Mouse (Mus musculus): ENCODE results near the gene Bloc1s1. TPM values are rescaled to one million over a fixed set of nuclear protein-coding genes. Genes with fewer than 3 reads are reported as not detected.

Gene Bloc1s1
- polyA plus RNA-seq, 1 experiment from 2014 or later = 248 TPM

GRCm38 (mm10) chr10:128918246-128918645 lies 5.6 kb downstream of the Bloc1s1 start:
- WGBS = 80% methylated on average over 7 of the region's 7 CpGs
- TF ChIP-seq CTCF (IDR thresholded peaks at IDR 0.05; ENCODE audit: low read depth) = no peak
- H3K4me3 ChIP-seq (ENCODE audit: low read depth, low read length) = no peak overlapping the region
- no peak overlapping the region for H3K9ac ChIP-seq (ENCODE audit: low read depth, low read length)
- H3K36me3 ChIP-seq (ENCODE audit: control insufficient read depth, insufficient read depth) = peaks cover 53% of the 10 kb centered on the region
- no peaks in the 10 kb centered on the region for H3K9me3 ChIP-seq (ENCODE audit: control insufficient read depth)
- no peaks in the 10 kb centered on the region for H3K27me3 ChIP-seq (replicated peaks; ENCODE audit: control insufficient read depth, insufficient read depth, low read length)
- H3K4me2 ChIP-seq (replicated peaks; ENCODE audit: low read depth) = 0 out of 2 replicates have a peak overlapping the region, but pooled peaks have one; percentile 13
- H3K27ac ChIP-seq (ENCODE audit: low read depth, low read length) = peak overlapping the region; percentile 78; the same call in 1 of the 2 replicates
- ATAC-seq = no peak
- 0 out of 2 replicates have a peak, but pooled peaks cover 17% of the 10 kb centered on the region for H3K4me1 ChIP-seq (replicated peaks; ENCODE audit: control insufficient read depth, insufficient read depth, low read length)

DNA sequence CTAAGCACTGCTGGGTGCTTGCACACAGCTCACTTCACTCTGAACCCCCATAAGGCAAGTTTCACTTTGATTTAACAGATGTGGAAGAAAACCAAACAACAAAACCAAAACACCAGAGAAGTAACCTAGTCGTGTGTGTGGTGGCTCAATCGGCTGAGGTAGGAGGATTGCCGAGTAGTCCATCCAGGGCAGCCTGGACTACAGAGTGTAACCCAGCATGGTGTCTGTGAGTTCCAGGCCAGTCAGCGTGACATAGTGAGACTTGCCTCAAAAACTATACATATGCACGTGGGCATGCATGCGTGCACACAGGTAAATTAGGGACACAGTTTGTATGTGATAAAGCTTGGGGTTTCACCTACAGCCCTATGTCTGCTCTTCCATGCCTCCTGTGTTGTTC lies 6.4 kb downstream of the Bloc1s1 start:
- Histone ChIP-seq H3K9me3 (ENCODE audit: control insufficient read depth) (no peaks in the 10 kb centered on the region), H3K4me3 (ENCODE audit: low read depth, low read length) (no peak overlapping the region), H3K36me3 (ENCODE audit: control insufficient read depth, insufficient read depth) (peaks cover 59% of the 10 kb centered on the region), H3K9ac (ENCODE audit: low read depth, low read length) (no peak overlapping the region), H3K4me2 (replicated peaks; ENCODE audit: low read depth) (no peak overlapping the region), H3K27me3 (replicated peaks; ENCODE audit: control insufficient read depth, insufficient read depth, low read length) (no peaks in the 10 kb centered on the region), H3K27ac (ENCODE audit: low read depth, low read length) (no peak overlapping the region), H3K4me1 (replicated peaks; ENCODE audit: control insufficient read depth, insufficient read depth, low read length) (0 out of 2 replicates have a peak, but pooled peaks cover 13% of the 10 kb centered on the region)
- WGBS = 84% methylated on average over 6 of the region's 6 CpGs
- TF ChIP-seq CTCF (IDR thresholded peaks at IDR 0.05; ENCODE audit: low read depth) = no peak
- ATAC-seq = no peak

- no peak for ATAC-seq
- Histone ChIP-seq H3K4me1 (replicated peaks; ENCODE audit: control insufficient read depth, insufficient read depth, low read length) (0 out of 2 replicates have a peak, but pooled peaks cover 12% of the 10 kb centered on the region), H3K27me3 (replicated peaks; ENCODE audit: control insufficient read depth, insufficient read depth, low read length) (no peaks in the 10 kb centered on the region), H3K4me3 (ENCODE audit: low read depth, low read length) (no peak overlapping the region), H3K36me3 (ENCODE audit: control insufficient read depth, insufficient read depth) (peaks cover 62% of the 10 kb centered on the region), H3K4me2 (replicated peaks; ENCODE audit: low read depth) (no peak overlapping the region), H3K9me3 (ENCODE audit: control insufficient read depth) (no peaks in the 10 kb centered on the region), H3K9ac (ENCODE audit: low read depth, low read length) (no peak overlapping the region), H3K27ac (ENCODE audit: low read depth, low read length) (no peak overlapping the region)
- WGBS = 86% methylated on average over 3 of the region's 3 CpGs
- no peak for TF ChIP-seq CTCF (IDR thresholded peaks at IDR 0.05; ENCODE audit: low read depth)
These were observed 7.2 kb downstream of the Bloc1s1 start for GRCm38 (mm10) chr10:128916665-128917064.

DNA sequence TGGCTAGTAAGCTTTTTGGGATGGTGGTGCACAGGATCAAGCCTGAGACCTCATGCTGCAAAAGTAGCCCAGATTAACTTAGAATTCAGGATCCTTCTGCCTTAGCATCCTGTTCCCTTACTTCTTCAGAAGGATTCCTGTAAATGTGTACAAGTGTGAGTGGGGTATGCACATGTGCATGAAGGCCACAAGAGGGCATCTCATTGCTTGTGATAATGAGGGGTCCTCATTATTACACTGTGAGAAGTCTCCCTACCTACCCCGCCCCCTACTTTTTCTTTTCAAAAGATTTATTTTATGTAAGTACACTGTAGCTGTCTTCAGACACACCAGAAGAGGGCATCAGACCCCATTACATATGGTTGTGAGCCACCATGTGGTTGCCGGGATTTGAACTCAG lies 8.3 kb downstream of the Bloc1s1 start:
- peak; percentile 58 for TF ChIP-seq CTCF (IDR thresholded peaks at IDR 0.05; ENCODE audit: low read depth)
- Histone ChIP-seq H3K27me3 (replicated peaks; ENCODE audit: control insufficient read depth, insufficient read depth, low read length) (no peaks in the 10 kb centered on the region), H3K36me3 (ENCODE audit: control insufficient read depth, insufficient read depth) (peaks cover 66% of the 10 kb centered on the region), H3K4me1 (replicated peaks; ENCODE audit: control insufficient read depth, insufficient read depth, low read length) (0 out of 2 replicates have a peak, but pooled peaks cover 12% of the 10 kb centered on the region), H3K4me2 (replicated peaks; ENCODE audit: low read depth) (no peak overlapping the region), H3K27ac (ENCODE audit: low read depth, low read length) (no peak overlapping the region), H3K9ac (ENCODE audit: low read depth, low read length) (no peak overlapping the region), H3K4me3 (ENCODE audit: low read depth, low read length) (no peak overlapping the region), H3K9me3 (ENCODE audit: control insufficient read depth) (no peaks in the 10 kb centered on the region)
- WGBS = 74% methylated on average over 2 of the region's 2 CpGs
- no peak for ATAC-seq

DNA sequence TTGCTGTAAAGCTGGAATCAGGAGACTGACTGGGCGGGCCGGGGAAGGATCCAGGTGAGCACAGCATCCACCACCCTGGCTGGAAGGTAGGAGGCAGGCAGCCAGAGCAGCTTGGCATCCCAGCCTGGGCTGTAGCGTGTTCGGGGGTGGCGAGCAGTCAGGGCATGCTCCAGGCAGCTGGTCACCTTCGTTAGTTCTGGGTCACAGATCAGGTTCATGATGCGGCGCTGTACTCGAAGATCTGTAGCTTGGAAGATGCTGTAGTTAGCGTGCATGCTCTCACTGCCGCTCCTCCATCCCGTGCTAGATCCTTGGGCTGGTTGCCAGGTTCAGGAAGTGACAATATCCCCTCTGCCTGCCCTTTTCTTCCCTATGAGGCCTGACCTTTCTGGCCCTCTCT lies 10.1 kb downstream of the Bloc1s1 start:
- 86% methylated on average over 12 of the region's 12 CpGs for WGBS
- H3K9ac ChIP-seq (ENCODE audit: low read depth, low read length) = no peak overlapping the region
- H3K27ac ChIP-seq (ENCODE audit: low read depth, low read length) = no peak overlapping the region; the same call in 1 of the 2 replicates
- H3K4me1 ChIP-seq (replicated peaks; ENCODE audit: control insufficient read depth, insufficient read depth, low read length) = 0 out of 2 replicates have a peak, but pooled peaks cover 4% of the 10 kb centered on the region
- no peak for ATAC-seq
- no peak for TF ChIP-seq CTCF (IDR thresholded peaks at IDR 0.05; ENCODE audit: low read depth)
- no peak overlapping the region for H3K4me2 ChIP-seq (replicated peaks; ENCODE audit: low read depth)
- H3K27me3 ChIP-seq (replicated peaks; ENCODE audit: control insufficient read depth, insufficient read depth, low read length) = no peaks in the 10 kb centered on the region
- H3K36me3 ChIP-seq (ENCODE audit: control insufficient read depth, insufficient read depth) = peaks cover 59% of the 10 kb centered on the region
- no peak overlapping the region for H3K4me3 ChIP-seq (ENCODE audit: low read depth, low read length)
- no peaks in the 10 kb centered on the region for H3K9me3 ChIP-seq (ENCODE audit: control insufficient read depth)

- H3K9ac ChIP-seq (ENCODE audit: low read depth, low read length) = no peak overlapping the region
- ATAC-seq = no peak
These were observed 10.6 kb downstream of the Bloc1s1 start for GRCm38 (mm10) chr10:128913219-128913618.

DNA sequence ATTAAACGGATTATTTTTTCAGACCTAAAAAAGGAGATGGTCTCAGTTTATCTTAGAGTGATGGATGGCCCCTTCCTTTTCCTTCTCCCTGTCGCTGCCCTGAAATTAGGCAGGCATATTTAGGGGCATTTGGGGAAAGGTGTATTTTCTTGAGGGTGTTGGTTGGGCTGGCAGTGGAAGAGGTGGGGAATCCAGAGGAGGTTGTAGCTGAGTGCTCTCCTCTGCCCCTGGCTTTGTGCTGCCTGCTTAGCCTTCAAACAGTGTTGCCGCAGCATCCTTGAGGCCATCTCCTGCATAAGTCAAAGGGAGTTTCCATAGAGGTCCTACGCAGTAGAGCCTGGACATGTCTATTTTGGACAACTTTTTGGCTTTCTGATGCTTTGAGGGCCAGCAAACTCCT lies 11.0 kb downstream of the Bloc1s1 start:
- ATAC-seq = no peak
- H3K27me3 ChIP-seq (replicated peaks; ENCODE audit: control insufficient read depth, insufficient read depth, low read length) = no peaks in the 10 kb centered on the region
- no peak overlapping the region for H3K27ac ChIP-seq (ENCODE audit: low read depth, low read length)
- peaks cover 53% of the 10 kb centered on the region for H3K36me3 ChIP-seq (ENCODE audit: control insufficient read depth, insufficient read depth)
- no peak overlapping the region for H3K4me3 ChIP-seq (ENCODE audit: low read depth, low read length)
- TF ChIP-seq CTCF (IDR thresholded peaks at IDR 0.05; ENCODE audit: low read depth) = no peak
- no peak overlapping the region for H3K9ac ChIP-seq (ENCODE audit: low read depth, low read length)
- no peaks in the 10 kb centered on the region for H3K9me3 ChIP-seq (ENCODE audit: control insufficient read depth)
- H3K4me2 ChIP-seq (replicated peaks; ENCODE audit: low read depth) = no peak overlapping the region
- H3K4me1 ChIP-seq (replicated peaks; ENCODE audit: control insufficient read depth, insufficient read depth, low read length) = no peaks in the 10 kb centered on the region
- 74% methylated on average over 4 of the region's 4 CpGs for WGBS

More at GRCm38 (mm10) chr10:128913219-128913618, 10.6 kb downstream of the Bloc1s1 start:
- no peak overlapping the region for H3K27ac ChIP-seq (ENCODE audit: low read depth, low read length)
- no peak overlapping the region for H3K4me2 ChIP-seq (replicated peaks; ENCODE audit: low read depth)
- no peak overlapping the region for H3K4me3 ChIP-seq (ENCODE audit: low read depth, low read length)
- H3K4me1 ChIP-seq (replicated peaks; ENCODE audit: control insufficient read depth, insufficient read depth, low read length) = no peaks in the 10 kb centered on the region
- H3K9me3 ChIP-seq (ENCODE audit: control insufficient read depth) = no peaks in the 10 kb centered on the region
- peak; percentile 98 for TF ChIP-seq CTCF (IDR thresholded peaks at IDR 0.05; ENCODE audit: low read depth)
- peaks cover 57% of the 10 kb centered on the region for H3K36me3 ChIP-seq (ENCODE audit: control insufficient read depth, insufficient read depth)
- 10% methylated on average over 5 of the region's 5 CpGs for WGBS
- no peaks in the 10 kb centered on the region for H3K27me3 ChIP-seq (replicated peaks; ENCODE audit: control insufficient read depth, insufficient read depth, low read length)
